Mouse (Mus musculus) bone marrow, adult 2 months (tissue): ENCODE results near the gene Lrrc8e.

Experiments used
- CTCF ChIP-seq: fragments of 200-500 bp; IDR thresholded peaks from 2 replicates; pipeline ENCODE4 v1.5.1; 2011; ENCODE audit warnings: low read length, control low read depth; ENCODE audit not compliant: control insufficient read depth, insufficient read depth
- POLR2A ChIP-seq: fragments of 200-500 bp; IDR thresholded peaks from 2 replicates; pipeline ENCODE4 v1.6.1; 2011; ENCODE audit warnings: low read depth, mild to moderate bottlenecking, control low read depth, low read length, borderline replicate concordance; ENCODE audit not compliant: control insufficient read depth

DNA sequence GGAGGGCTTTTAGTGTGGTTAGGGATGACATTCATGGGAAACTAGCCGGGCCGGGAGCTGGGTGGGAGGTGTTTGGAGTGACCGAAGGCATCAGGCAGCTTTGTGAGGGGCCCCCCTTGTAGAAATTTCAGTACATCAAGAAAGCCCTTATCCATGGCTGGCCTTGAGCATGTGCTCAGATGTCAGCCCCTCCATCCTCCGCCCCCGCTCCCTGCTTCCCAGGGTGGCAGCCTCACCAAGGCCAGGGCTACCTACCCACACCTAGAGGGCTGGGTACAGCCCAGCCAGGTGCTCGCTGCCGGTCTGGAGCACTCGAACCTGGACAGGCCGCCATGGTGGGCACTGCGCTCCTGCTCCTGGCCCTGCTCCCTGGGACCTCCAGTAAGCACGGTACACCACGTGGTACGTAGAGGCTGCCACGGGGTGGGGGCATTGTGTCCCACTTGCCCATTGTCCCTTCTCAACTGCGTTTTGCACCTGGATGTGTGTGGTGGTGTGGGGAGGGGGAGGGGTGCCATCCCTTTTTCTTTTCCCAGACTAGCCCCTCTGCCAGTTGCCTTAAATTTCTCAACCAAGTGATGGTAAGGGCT, 21.4 kb downstream of the Lrrc8e start, which contains the start of gene Tgfbr3l:
- no peak for TF ChIP-seq POLR2A
- TF ChIP-seq CTCF, result no peak
